Mouse (Mus musculus) forebrain, embryonic 10.5 days (tissue): ENCODE results near the gene Fam219b. TPM values are rescaled to one million over a fixed set of nuclear protein-coding genes. Genes with fewer than 3 reads are reported as not detected.

ENCODE experiments used
- DNase-seq: peaks from one replicate; pipeline ENCODE4 v3.0.0-alpha.2; 2017; ENCODE audit warnings: low spot score; ENCODE audit errors: extremely low spot score
- H3K27ac ChIP-seq: fragments of 300-500 bp; sonication (generic); 2 replicates; pipeline ENCODE4 v1.5.1; 2016; ENCODE audit warnings: mild to moderate bottlenecking
- H3K27me3 ChIP-seq: fragments of 300-500 bp; sonication (generic); 2 replicates; pipeline ENCODE4 v1.6.1; 2016; ENCODE audit warnings: mild to moderate bottlenecking; ENCODE audit not compliant: poor library complexity, severe bottlenecking
- H3K36me3 ChIP-seq: fragments of 300-500 bp; sonication (generic); replicated peaks from 2 replicates; pipeline ENCODE4 v1.6.1; 2016; ENCODE audit warnings: mild to moderate bottlenecking, moderate library complexity
- H3K4me1 ChIP-seq: fragments of 300-500 bp; sonication (generic); 2 replicates; pipeline ENCODE4 v1.6.1; 2016
- H3K4me3 ChIP-seq: fragments of 300-500 bp; sonication (generic); 2 replicates; pipeline ENCODE4 v1.5.1; 2016; ENCODE audit warnings: mild to moderate bottlenecking, moderate library complexity
- H3K9me3 ChIP-seq: fragments of 300-500 bp; sonication (generic); 2 replicates; pipeline ENCODE4 v1.6.1; 2016; ENCODE audit warnings: mild to moderate bottlenecking, moderate library complexity
- WGBS: fragments of 180-500 bp; shearing (Covaris S2); methylation state at CpG from one replicate; pipeline ENCODE4 v1.1.7; 2016; 5-methylcytosine and 5-hydroxymethylcytosine counted together
- polyA plus RNA-seq: library from polyadenylated mRNA; unstranded; fragments of >200 nt; fragmentation: Nextera tagmentation; extraction: Ambion mirVana; gene quantifications from 2 replicates; pipeline ENCODE4 v1.2.1, GENCODE M21; 2016

The Fam219b gene
- polyA plus RNA-seq, 1 experiment from 2014 or later, result 18.7 TPM

- Histone ChIP-seq H3K9me3 (no peaks in the 10 kb centered on the region), H3K4me1 (peaks cover 56% of the 10 kb centered on the region), H3K27ac (no peak overlapping the region), H3K36me3 (no peaks in the 10 kb centered on the region), H3K27me3 (peaks cover 75% of the 10 kb centered on the region), H3K4me3 (no peak overlapping the region)
- WGBS, result 5% methylated on average over 8 of the region's 8 CpGs
- DNase-seq, result peak; percentile 33
Measured at GRCm38 (mm10) chr9:57505700-57506099, 31.6 kb upstream of the Fam219b start.

- no peak for DNase-seq
- H3K4me3 ChIP-seq, result no peak overlapping the region
- no peaks in the 10 kb centered on the region for H3K36me3 ChIP-seq
- peaks cover 8% of the 10 kb centered on the region for H3K4me1 ChIP-seq
- H3K27me3 ChIP-seq, result peaks cover 26% of the 10 kb centered on the region
- WGBS, result 78% methylated on average over 2 of the region's 2 CpGs
- no peak overlapping the region for H3K27ac ChIP-seq
- no peaks in the 10 kb centered on the region for H3K9me3 ChIP-seq
Measured at GRCm38 (mm10) chr9:57510577-57510976, 26.8 kb upstream of the Fam219b start.

GRCm38 (mm10) chr9:57517113-57517512, 20.2 kb upstream of the Fam219b start:
- DNase-seq, result peak; percentile 58

GRCm38 (mm10) chr9:57520375-57521055, 16.8 kb upstream of the Fam219b start:
- H3K27me3 ChIP-seq, result no peaks in the 10 kb centered on the region
- no peak for DNase-seq
- peaks cover 33% of the 10 kb centered on the region for H3K4me1 ChIP-seq
- 0 out of 2 replicates have a peak, but pooled peaks cover 2% of the 10 kb centered on the region for H3K36me3 ChIP-seq
- H3K9me3 ChIP-seq, result no peaks in the 10 kb centered on the region
- peak overlapping the region; percentile 98 for H3K27ac ChIP-seq
- 25% methylated on average over 16 of the region's 16 CpGs for WGBS
- peak overlapping the region; percentile 99 for H3K4me3 ChIP-seq

More at GRCm38 (mm10) chr9:57517113-57517512, 20.2 kb upstream of the Fam219b start:
- H3K4me3 ChIP-seq, result no peak overlapping the region
- H3K9me3 ChIP-seq, result no peaks in the 10 kb centered on the region
- no peaks in the 10 kb centered on the region for H3K27me3 ChIP-seq
- peak overlapping the region; percentile 62; the same call in 1 of the 2 replicates for H3K27ac ChIP-seq
- 20% methylated on average over 3 of the region's 3 CpGs for WGBS
- no peaks in the 10 kb centered on the region for H3K36me3 ChIP-seq
- H3K4me1 ChIP-seq, result peaks cover 13% of the 10 kb centered on the region

GRCm38 (mm10) chr9:57521056-57521911, 16.0 kb upstream of the Fam219b start, which contains the start of gene Cox5a:
TSS of gene Cox5a (plus strand) at chr9:57521274.
- Histone ChIP-seq H3K27me3 (no peaks in the 10 kb centered on the region), H3K27ac (peak within 1 kb of the TSS; percentile 98), H3K4me3 (peak within 1 kb of the TSS; percentile 99), H3K9me3 (no peaks in the 10 kb centered on the region), H3K4me1 (peaks cover 33% of the 10 kb centered on the region), H3K36me3 (0 out of 2 replicates have a peak, but pooled peaks cover 5% of the 10 kb centered on the region)
- peak; percentile 90 for DNase-seq
- under 1% methylated on average over 95 of the region's 95 CpGs for WGBS

GRCm38 (mm10) chr9:57522114-57522860, 15.0 kb upstream of the Fam219b start:
- H3K4me1 ChIP-seq, result peaks cover 28% of the 10 kb centered on the region
- 57% methylated on average over 7 of the region's 7 CpGs for WGBS
- DNase-seq, result no peak
- peak overlapping the region; percentile 99 for H3K4me3 ChIP-seq
- H3K9me3 ChIP-seq, result no peaks in the 10 kb centered on the region
- 0 out of 2 replicates have a peak, but pooled peaks cover 7% of the 10 kb centered on the region for H3K36me3 ChIP-seq
- no peaks in the 10 kb centered on the region for H3K27me3 ChIP-seq
- peak overlapping the region; percentile 98 for H3K27ac ChIP-seq

GRCm38 (mm10) chr9:57522861-57523246, 14.5 kb upstream of the Fam219b start:
- Histone ChIP-seq H3K27ac (no peak overlapping the region), H3K36me3 (0 out of 2 replicates have a peak, but pooled peaks cover 7% of the 10 kb centered on the region), H3K4me3 (peak overlapping the region; percentile 99), H3K9me3 (no peaks in the 10 kb centered on the region), H3K4me1 (peaks cover 28% of the 10 kb centered on the region), H3K27me3 (no peaks in the 10 kb centered on the region)
- DNase-seq, result no peak
- 88% methylated on average over 4 of the region's 4 CpGs for WGBS

DNA sequence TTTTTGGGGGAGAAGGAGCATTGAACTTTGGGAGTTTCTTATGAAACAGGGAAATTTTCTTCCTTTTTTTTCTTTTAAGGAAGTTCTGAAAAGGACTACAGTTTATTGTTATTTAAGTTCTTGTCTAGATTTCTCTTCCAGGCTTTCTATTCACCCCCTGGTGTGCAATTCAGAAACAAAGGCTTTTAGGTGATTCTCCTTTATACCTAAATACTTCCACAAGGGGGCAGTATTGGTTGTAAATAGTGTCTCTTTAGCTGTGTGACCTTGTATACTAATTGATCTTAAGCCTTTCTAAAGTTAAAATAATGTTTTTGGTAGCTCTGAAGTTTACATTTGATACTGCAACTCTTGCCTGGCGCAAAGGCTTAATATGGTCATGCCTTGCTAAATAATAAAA, 13.6 kb upstream of the Fam219b start:
- H3K9me3 ChIP-seq, result no peaks in the 10 kb centered on the region
- no peak overlapping the region for H3K27ac ChIP-seq
- 93% methylated on average over 1 of the region's 1 CpGs for WGBS
- DNase-seq, result no peak
- peaks cover 28% of the 10 kb centered on the region for H3K4me1 ChIP-seq
- H3K36me3 ChIP-seq, result peaks cover 8% of the 10 kb centered on the region; the same call in 1 of the 2 replicates
- no peaks in the 10 kb centered on the region for H3K27me3 ChIP-seq
- no peak overlapping the region for H3K4me3 ChIP-seq

GRCm38 (mm10) chr9:57524439-57524838, 12.9 kb upstream of the Fam219b start:
- Histone ChIP-seq H3K4me1 (peaks cover 28% of the 10 kb centered on the region), H3K36me3 (peaks cover 15% of the 10 kb centered on the region), H3K27ac (no peak overlapping the region), H3K4me3 (no peak overlapping the region), H3K9me3 (no peaks in the 10 kb centered on the region), H3K27me3 (no peaks in the 10 kb centered on the region)
- DNase-seq, result no peak

GRCm38 (mm10) chr9:57525516-57525915, 11.8 kb upstream of the Fam219b start:
- Histone ChIP-seq H3K27ac (no peak overlapping the region), H3K36me3 (peaks cover 26% of the 10 kb centered on the region), H3K4me1 (peaks cover 26% of the 10 kb centered on the region), H3K4me3 (no peak overlapping the region), H3K27me3 (no peaks in the 10 kb centered on the region), H3K9me3 (no peaks in the 10 kb centered on the region)
- DNase-seq, result no peak
- 92% methylated on average over 2 of the region's 2 CpGs for WGBS

GRCm38 (mm10) chr9:57526435-57526834, 10.9 kb upstream of the Fam219b start:
- no peak overlapping the region for H3K27ac ChIP-seq
- no peak for DNase-seq

DNA sequence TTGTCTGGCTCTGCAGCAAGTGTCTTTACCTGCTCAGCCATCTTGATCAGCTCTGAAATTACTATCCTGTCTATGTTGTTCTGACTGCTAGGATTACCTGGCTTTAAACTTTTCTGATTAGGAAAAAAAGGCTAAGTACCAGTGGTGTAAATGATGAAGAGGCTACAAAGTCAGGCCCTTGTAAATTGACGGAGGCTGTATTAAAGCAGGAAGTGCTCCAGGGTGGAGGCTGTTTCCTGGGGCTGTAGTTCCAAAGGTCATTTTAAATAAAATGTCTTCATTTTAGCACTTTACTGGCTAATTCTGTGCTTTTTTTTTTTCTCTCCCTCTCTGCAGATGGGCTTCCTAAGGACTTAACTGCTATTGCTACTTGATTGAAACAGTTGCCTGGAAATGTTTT, 5.4 kb upstream of the Fam219b start:
- Histone ChIP-seq H3K9me3 (no peaks in the 10 kb centered on the region), H3K36me3 (peaks cover 64% of the 10 kb centered on the region), H3K4me1 (peaks cover 5% of the 10 kb centered on the region), H3K27ac (no peak overlapping the region), H3K4me3 (no peak overlapping the region), H3K27me3 (no peaks in the 10 kb centered on the region)
- whole genome bisulfite sequencing, result 96% methylated on average over 1 of the region's 1 CpGs
- DNase-seq, result no peak

More at GRCm38 (mm10) chr9:57526435-57526834, 10.9 kb upstream of the Fam219b start:
- Histone ChIP-seq H3K9me3 (no peaks in the 10 kb centered on the region), H3K4me1 (peaks cover 24% of the 10 kb centered on the region), H3K4me3 (no peak overlapping the region), H3K36me3 (peaks cover 35% of the 10 kb centered on the region), H3K27me3 (no peaks in the 10 kb centered on the region)
